Mouse (Mus musculus) heart, adult 9 months (tissue): ENCODE data around the gene Arhgef25.

Experiments used
- DNase-seq, 2 experiments: peaks; one replicate each; pipeline ENCODE4 v3.0.0; 2022; ENCODE audit warnings: low spot score in 2 of 2

Arhgef25 gene

DNA sequence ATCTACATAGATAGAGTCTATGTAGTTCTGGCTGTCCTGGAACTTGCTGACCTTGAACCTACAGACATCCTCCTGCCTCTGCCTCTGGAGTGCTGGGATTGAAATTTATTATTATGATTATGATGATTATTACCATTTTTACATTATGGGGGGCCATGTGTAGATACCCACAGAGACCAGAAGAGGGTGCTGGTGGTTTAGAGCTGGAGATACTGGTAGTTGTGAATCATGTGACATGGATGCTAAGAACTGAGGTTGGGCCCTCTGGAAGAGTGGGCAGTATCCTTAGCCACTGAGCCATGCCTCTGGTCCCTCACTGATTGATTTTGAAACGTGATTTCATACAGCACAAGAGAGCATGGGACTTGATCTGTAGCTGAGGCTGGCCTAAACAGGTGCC is 3.4 kb downstream of the Arhgef25 start:
- DNase-seq = no peak

DNA sequence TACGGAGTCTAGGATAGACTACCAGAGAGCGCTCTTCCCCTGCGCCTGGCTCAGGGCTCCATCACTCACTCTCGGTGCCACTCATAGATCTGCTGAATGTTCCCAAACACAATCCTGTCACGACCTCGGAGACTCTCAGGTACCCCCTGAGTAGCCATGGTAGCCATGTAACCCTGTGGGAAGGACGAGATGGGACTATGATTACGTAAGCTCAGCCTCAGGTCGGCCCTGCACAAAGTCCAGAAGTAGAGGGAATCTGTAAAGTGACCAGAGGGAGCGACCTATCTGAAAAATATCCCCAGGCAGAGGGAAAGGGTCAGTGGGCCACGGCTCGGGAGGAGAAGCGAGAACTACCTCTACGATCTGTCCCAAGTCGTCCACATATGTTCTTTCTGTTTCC is 4.4 kb downstream of the Arhgef25 start:
- DNase-seq = no peak

DNA sequence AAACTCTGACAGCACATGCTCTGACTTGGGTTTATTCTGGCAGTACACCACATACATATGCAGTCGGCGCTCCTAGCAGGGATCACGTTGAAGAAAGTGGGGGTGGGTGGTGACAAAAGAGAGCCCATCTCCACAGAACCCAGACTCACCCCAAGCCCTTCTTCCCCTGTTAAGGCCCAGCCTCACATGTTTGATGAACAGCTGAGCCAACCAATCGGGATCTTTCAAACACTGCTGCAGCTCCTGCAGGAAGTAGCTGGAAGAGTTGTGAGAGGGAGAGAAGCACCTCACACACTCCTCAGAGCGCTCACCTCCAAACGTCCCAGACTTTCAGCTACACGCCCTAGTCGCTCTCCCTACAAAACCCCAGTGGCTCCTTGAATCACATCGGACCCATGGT is 4.8 kb downstream of the Arhgef25 start:
- DNase-seq = no peak

DNA sequence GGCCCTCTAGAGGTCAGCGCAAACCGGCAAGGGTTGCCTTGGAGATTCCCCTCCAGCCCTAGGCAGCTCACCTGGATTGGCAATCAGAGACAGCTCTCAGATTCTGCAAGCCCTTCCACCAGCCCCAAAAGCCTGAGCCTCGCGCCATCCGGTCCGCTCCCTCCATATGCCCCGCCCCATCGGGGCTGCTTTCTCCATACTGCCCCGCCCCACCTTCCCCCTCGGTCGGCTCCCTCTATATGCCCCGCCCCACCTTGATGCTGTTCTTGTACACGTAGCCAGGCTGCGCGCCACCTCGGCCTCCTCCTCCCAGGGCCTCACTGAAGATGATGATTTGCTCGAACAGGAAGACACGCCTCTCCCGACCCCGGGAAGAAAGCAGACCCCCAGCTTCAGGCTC is 6.1 kb downstream of the Arhgef25 start:
- DNase-seq = no peak

DNA sequence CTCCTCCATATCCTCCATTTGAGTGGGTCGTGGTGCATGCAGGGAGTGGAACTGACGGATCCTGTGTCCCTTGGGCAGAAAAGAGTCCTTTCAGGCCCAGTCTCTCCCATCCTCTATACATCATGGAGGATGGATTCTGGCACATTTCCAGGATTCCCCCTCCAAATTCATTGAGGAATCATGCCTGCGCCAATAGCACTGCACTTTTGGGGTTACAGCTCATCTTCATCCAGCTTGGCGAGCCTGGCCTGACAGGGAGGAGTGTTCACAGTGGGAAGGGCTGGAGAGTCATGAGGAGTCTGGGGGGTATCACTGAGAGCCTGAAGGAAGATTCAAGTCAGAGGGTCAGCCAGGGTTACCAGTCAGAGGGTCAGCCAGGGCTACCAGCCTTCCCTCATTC is 7.3 kb downstream of the Arhgef25 start:
- no peak for DNase-seq

DNA sequence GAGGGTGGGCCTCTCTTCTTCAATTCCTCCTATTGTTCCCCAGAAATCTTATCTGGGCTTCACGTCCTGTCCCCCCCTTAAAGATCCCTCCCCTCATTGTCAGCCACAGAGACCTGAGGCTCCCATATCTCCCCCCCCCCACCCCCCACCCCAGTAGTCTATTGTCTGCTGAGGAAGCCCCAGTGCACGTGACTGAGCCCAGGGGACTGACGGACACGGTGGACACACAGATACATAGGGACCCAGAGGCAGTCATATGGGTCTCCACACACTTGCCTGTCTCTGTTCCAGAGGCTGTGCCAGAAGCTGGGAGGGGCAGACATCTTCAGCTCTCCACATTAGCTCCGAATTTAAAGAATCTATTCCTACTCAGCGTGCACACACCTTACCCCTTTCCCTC is 8.3 kb downstream of the Arhgef25 start:
- DNase-seq = peak; percentile 48 to 72

DNA sequence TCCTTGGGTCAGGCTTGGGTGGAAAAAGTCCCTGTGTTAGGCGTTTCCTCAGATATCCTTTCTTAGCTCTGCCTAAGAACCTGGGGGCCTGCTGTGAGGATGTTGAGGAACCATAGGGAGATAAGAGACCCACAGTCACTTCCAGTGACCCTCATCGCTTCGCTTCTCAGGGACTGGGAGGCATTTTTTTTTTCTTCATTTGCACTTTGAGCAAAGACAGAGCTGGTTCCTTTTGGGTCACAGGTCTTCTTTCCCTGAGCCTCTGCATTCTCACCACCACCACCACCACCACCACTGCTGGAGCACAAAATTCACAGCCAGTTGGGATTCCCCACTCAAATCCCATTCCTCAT is 9.2 kb downstream of the Arhgef25 start:
- no peak for DNase-seq

DNA sequence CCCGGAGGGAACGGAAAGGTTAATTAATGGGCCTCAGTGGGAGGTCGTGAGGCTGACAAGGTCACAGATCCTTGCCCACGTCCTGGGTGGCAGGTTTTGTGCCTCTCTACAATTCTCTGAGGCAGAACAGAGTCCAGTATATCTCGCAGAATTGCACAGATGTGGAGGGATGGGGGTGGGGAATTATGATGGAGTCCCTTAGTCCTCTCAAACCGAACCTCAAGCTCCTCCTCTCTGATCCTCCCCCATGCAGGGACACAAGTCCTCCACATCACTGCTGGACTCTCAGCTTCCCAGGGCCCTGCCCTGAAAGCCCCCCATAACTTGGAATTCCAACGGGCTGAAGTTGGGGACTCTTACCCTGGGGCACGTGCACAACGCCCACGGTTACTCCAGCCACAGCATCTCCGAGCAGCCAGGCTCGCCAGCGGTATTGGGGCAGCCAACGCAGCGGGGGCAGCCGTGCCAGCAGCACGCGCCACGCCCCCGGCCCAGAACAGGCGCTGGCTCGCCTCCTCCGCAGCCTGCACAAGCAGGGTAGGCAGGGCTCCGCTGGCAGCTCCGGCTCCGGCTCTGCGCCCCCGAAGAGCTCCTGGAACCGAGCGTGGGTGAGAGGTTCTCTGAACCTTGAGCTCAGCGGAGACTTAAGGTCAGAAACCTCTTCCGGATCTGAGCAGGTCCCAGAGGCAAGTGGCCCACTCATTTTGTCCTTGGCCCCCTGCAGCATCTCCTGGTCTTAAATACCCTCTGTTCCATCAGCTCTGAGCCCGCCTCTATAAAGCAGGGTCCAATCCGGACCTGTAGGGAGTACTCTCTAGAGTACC is 9.8 kb downstream of the Arhgef25 start, which contains the start of gene Slc26a10:
Slc26a10 (minus strand) TSS at position 775 of the 824 bp plus-strand sequence.
- DNase-seq = peak; percentile 58 to 73

DNA sequence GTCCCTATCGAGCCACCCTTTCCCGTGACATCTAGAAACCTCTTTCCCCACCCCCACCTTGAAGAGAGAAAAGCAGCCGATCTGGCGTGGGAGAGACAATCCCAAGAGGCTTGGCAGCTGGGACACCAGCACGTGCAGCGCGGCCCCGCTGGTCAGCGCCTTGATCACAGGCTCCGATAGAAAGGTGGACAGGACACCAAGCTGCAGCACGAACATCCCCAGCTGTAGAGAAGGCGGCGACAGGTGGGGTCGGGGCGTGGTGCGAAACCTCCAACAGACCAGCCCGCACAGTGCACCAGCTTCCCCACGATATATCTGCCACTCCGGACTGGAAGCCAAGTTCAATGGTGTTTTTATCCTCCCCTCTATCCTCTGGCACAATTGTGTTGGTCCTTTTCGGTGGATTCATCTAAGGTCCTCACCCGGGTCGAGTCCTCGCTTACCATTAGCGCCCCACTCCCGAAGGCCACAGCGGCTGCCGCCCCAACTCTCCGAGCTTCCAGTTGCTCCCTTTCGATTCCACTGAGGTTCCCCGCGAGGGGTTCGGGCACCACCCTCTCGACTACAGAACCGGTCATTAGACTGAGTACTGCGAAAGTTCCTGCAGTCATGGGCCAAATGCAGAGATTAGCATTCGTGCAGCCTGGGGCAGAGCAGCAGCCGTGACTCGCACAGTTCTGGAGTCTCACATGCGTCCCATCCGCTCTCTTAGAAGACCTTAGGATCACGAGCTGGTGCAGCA is 11.4 kb downstream of the Arhgef25 start:
- no peak for DNase-seq

DNA sequence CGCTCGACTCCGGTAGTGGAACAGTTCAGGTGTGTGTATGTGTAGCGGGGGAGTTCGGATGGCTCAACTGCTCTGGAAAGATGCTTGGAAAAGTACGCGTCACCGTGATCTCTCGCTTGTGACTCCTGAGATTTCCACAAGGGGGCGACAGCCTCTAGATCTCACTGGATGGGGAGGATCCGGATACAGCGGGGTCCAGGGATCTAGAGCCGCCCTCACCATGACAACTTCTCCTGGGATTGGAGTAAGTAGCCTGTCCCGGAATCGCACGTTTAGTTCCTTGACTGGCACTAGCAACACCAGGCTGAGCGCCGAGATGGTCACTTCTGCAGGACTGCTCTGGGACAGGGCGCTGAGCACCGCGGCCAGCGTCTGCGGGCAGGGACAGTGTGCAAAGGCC is 12.2 kb downstream of the Arhgef25 start:
- DNase-seq = peak; percentile 64 to 73

DNA sequence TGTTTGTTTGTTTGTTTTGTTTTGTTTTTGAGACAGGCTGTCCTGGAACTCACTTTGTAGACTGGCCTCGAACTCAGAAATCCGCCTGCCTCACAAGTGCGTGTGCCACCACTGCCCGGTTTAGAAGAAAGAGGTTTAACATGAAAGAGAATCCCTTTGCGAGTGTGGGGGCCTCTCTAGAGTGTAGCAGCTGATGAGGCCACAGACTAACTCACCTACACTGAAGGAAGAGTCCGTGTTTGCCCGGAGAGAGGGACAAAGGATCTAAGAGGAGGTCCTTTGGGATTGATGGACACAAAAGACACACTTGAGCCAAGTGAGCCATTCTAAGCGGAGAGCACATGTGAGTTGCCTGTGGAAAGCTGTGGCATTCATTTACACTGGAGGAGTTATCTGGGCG is 12.6 kb downstream of the Arhgef25 start:
- no peak for DNase-seq

DNA sequence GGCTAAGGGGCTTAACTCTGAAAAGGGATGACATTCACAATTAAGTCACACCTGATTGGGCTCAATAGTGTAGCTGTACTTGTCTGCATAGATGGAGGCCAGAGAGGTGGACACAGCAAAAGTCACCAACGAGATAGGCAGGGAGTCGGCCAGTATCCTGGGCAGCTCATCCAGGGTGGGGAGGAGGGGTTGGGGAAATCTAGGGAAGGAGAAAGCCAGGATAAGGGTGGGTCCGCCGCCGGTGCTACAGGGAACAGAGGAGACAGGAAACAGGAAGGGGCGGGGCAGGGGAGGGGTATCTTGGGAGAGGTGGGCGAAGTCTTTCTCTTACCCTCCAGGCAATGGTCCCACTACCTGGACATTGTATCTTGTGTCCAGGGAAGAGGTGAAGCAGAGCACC is 13.1 kb downstream of the Arhgef25 start:
- no peak for DNase-seq

DNA sequence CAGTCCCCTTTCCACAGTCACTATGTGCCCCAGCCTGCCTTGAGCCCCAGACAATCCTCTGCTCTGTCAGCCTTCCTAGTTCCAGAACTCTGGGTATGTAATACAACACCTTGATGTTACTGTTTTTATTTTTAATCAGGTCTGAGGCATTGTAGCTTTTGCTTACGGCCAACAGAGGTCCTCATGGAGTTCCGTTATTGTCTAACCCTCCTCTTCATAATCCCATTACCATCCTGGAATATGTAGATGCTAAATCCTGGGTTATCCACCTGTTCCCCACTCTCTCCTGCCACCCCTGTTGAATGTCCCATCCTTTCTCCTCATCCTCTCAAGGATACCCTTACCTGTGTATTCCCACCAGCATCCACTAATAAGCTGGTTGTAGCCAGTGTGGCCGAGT is 13.7 kb downstream of the Arhgef25 start:
- no peak for DNase-seq

DNA sequence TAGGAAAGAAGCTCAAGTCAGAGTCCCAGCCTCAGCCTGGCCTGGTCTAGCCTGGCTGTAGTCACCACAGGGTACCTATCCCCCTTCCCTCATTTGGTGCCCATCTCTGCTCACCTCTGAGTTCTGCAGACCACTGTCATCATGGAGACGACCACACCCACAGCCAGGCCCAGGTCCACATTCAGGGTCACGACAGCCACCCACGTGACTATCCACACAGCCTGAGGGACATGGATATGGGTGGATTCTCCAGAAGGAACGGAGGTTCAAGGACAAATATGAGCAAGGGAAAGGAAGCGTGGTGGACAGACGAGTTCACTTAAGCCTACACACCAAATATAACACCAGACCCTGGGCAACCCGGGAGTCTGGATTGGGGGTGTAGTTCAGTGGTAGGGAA is 15.7 kb downstream of the Arhgef25 start:
- no peak for DNase-seq

DNA sequence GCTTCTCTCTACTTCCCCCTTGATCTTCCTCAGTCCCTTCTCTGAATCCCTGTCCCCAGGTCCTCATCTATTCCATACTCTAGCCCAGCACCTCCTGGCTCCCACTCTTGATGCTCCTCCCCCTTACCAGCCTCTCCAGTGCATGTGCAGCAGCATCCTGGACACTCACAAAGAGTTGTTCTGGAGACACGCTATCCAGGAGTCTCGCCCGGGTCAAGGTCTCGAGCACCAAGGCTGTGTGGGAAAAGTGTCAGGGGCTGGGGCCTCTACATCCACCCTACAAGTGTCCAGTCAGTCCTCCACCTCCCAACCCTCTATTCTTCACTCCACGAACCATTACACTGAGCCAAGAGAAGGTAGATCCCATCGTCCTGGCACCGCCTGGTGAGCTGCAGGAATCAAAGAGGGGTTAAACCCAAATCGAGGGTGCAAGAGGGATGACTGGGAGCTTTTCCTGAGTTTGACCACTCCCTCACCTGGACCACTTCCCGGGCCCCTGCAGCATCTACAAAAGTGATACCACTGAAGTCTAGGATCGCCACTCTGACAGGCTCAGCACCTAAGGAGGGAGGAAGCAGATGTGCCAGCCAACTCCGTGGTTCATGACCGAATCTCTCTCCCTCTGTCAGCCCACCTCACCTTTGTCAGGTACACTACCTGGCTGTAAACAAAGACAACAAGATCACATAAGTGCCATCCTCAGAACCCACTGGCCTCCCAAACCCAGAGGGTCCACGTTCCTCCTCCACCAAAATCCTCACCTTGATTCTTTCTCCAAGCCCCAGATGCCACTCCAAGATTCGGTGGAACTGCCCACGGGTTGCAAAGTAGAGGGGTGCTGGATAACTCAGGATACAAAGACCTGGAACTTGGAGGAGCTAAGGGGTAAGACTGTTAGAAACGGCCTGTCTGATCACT is 16.5 kb downstream of the Arhgef25 start:
- DNase-seq = no peak

DNA sequence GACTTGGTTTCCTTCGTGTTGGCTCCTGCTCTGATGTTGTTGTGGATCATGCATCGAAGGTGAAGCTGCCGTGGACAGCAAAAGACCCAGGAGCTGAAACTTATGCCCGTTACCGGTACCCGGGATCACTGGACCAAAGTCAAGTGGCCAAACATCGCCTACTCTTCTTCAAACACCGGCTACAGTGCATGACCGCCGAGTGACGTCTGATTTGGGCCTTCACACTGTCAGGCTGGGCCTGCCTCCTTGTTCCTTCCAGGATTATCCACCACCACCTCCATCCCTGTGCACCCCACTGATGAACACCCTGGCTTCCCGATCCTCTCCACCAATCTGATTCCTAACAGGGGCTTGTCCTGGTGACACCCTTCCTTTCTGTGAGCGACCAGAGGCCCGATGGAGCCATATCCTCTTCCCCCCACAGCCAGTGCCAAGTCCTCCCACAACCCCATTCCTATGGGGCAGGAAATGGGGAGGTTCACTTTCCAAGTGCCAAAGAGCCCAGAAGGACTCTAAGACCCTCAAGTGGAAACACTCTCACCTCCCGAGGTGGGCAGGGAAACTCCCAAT is 18.2 kb downstream of the Arhgef25 start:
- DNase-seq = no peak

DNA sequence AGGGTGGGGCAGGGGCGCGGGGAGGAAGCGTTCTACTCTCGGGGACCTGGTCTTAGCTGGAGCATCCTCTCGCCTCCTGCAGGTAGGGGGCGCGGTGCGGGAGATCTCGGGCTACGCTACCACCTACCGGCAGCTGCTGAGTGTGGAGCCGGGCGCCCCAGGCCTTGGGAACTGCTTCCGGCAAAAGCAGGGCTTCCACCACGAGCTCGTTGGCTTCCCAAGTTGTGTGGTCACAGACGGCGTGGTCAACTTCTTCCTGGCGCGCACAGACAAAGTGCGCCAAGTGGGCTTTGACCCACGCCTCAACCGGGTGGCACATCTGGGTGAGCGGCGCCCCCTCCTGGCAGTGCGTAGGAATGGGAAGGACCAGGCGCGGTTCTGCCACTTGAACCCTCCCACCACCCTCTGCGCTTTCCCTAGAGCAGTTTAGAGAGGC is 19.0 kb downstream of the Arhgef25 start:
- DNase-seq = peak; percentile 62 to 72

DNA sequence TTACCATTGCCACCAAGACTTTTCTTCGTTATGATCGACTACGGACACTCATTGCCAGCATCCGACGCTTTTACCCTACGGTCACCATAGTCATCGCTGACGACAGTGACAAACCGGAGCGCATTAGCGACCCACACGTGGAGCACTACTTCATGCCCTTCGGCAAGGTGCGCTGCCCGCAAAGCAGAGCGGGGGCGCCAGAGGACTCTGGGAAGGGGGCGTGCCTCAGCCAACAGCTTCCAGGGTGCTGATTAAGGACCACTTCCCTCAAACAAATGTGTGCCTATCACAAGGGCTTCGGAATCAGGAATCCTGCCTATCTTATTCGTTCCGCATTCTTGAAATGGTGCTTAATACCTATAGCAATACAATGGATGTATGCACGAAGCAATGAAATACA is 19.9 kb downstream of the Arhgef25 start:
- no peak for DNase-seq

DNA sequence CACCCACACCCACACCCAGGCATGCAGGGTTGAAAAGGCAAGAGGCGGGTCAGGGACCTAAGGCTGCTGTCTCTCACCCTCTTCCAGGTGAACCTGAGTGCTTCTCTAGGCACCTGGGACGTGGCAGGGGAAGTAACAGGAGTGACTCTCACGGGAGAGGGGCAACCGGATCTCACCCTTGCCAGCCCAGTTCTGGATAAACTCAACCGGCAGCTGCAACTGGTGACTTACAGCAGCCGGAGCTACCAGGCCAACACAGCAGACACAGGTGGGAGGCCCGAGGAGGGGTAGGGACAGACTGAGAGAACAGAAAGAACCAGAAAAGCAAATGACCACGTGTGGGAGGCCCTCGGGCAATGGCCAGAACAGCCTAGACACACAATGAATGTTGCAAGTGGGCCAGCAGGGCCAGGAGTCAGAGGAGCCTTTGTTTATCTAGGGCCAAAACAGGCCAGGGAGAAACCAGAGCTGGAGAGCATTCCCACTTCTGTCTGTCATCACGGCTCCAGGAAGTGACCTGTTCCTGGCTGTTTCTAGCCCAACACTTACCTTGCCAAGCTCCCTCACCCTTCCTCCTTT is 22.2 kb downstream of the Arhgef25 start:
- no peak for DNase-seq

DNA sequence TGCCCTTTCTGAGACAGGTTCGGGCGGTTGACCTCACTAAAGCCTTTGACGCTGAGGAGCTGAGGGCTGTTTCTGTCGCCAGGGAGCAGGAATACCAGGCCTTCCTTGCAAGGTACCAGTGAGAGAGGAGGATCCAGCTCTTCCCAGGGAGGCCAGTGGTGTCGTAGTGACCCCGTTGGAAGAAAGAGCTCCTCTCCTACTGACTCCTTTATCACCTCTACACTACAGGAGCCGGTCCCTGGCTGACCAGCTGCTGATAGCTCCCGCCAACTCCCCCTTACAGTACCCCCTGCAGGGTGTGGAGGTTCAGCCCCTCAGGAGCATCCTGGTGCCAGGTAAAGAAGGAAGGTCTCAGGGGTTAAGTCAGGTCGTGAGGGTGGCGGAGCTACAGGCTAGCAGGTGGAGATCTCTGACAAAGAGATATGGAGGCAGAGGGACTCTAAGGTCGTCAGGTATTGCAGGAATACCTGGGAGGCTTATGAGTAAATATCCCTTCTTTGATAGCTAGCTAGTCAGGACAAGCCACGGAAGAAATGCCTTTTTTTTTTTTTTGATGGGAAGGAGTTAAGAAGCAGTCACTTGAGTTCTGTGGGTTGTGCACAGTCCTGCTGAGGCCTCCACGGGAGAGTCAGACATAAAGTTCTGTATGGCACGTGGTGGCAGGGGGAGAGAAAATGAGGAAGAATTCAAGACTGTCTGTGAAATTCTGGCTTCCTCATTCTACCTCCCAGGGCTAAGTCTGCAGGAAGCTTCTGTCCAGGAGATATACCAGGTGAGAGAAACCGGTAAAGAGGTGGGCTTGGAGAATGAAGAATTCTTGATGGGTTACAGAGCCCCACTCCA is 22.9 kb downstream of the Arhgef25 start:
- no peak for DNase-seq

DNA sequence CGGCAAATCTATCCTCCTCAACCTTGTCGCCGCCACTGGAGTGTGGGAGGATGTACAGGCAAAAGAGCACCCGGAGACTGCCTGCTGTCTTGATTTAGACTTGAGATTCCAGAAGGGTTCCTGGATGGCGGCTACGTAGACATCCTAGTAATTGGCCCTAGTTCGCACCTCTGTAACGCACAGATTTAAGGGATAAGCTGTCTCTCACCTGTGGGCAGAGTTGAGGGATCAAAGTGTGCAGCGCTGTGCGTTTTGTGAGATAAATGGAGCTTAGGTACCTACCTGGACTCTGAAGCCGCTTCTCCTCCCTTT is 23.5 kb downstream of the Arhgef25 start:
- no peak for DNase-seq
